Mouse (Mus musculus) brain, adult 2 months (tissue): Measurements from ENCODE around the gene Kdelc2.
A peak's percentile ranks its signal among the peaks of the same experiment; 100 is the strongest.

ENCODE experiments used
- DNase-seq: peaks from one replicate; pipeline ENCODE4 v3.0.0; 2011; ENCODE audit warnings: low read depth, low spot score

Kdelc2 gene

GRCm38 (mm10) chr9:53384873-53385272, 1.0 kb downstream of the Kdelc2 start:
- DNase-seq = no peak

GRCm38 (mm10) chr9:53387431-53387830, 3.6 kb downstream of the Kdelc2 start:
- DNase-seq = no peak

GRCm38 (mm10) chr9:53389109-53389508, 5.3 kb downstream of the Kdelc2 start:
- DNase-seq = no peak

- no peak for DNase-seq
Measured at GRCm38 (mm10) chr9:53390136-53390535, 6.3 kb downstream of the Kdelc2 start.

GRCm38 (mm10) chr9:53397685-53398387, 14.0 kb downstream of the Kdelc2 start:
- DNase-seq = peak; percentile 61

GRCm38 (mm10) chr9:53398388-53398700, 14.5 kb downstream of the Kdelc2 start:
- peak; percentile 91 for DNase-seq

GRCm38 (mm10) chr9:53399537-53399936, 15.7 kb downstream of the Kdelc2 start:
- peak; percentile 50 for DNase-seq

GRCm38 (mm10) chr9:53400696-53401095, 16.9 kb downstream of the Kdelc2 start:
- no peak for DNase-seq

- no peak for DNase-seq
Measured at GRCm38 (mm10) chr9:53401146-53401545, 17.3 kb downstream of the Kdelc2 start.

GRCm38 (mm10) chr9:53402291-53402711, 18.5 kb downstream of the Kdelc2 start, which contains the start of gene 4930550C14Rik:
Gene 4930550C14Rik (plus strand): TSS chr9:53402325.
- peak; percentile 35 for DNase-seq

GRCm38 (mm10) chr9:53402991-53403390, 19.2 kb downstream of the Kdelc2 start:
- DNase-seq = no peak

GRCm38 (mm10) chr9:53404050-53404752, 20.4 kb downstream of the Kdelc2 start:
- DNase-seq = no peak

GRCm38 (mm10) chr9:53404753-53405722, 21.2 kb downstream of the Kdelc2 start:
- peak; percentile 96 for DNase-seq

- DNase-seq = no peak
Measured at GRCm38 (mm10) chr9:53408548-53408947, 24.7 kb downstream of the Kdelc2 start.

- peak; percentile 32 for DNase-seq
Measured at GRCm38 (mm10) chr9:53408953-53409361, 25.1 kb downstream of the Kdelc2 start.

GRCm38 (mm10) chr9:53409427-53409826, 25.6 kb downstream of the Kdelc2 start:
- DNase-seq = no peak

GRCm38 (mm10) chr9:53422133-53422896, 38.5 kb downstream of the Kdelc2 start:
- DNase-seq = no peak

- no peak for DNase-seq
Measured at GRCm38 (mm10) chr9:53426726-53427125, 42.9 kb downstream of the Kdelc2 start.

GRCm38 (mm10) chr9:53427638-53428037, 43.8 kb downstream of the Kdelc2 start:
- no peak for DNase-seq

- DNase-seq = no peak
Measured at GRCm38 (mm10) chr9:53435830-53436570, 52.2 kb downstream of the Kdelc2 start.
